Mouse (Mus musculus) spleen, adult 18-20 months (tissue): ENCODE measurements at regions not wholly inside any gene's neighbourhood (a gene's known extent, or its start where the extent isn't known, plus 50 kb on each side); places are given as distances from the start of the nearest gene placed in this dataset.

Experiments used
- DNase-seq, 2 experiments: peaks; one replicate each; pipeline ENCODE4 v3.0.0; 2022; ENCODE audit warnings: mixed read lengths in 2 of 2

- DNase-seq, result peak; percentile 21 to 33
Observed at GRCm38 (mm10) chr3:131056893-131057660, 53.2 kb upstream of the Lef1 start.

GRCm38 (mm10) chr3:131054241-131054972 is 55.9 kb upstream of the Lef1 start:
- DNase-seq, result no peak

GRCm38 (mm10) chr3:131047716-131048115 is 62.6 kb upstream of the Lef1 start:
- no peak for DNase-seq

- DNase-seq, result no peak
Observed at GRCm38 (mm10) chr3:131046412-131046811, 63.9 kb upstream of the Lef1 start.

GRCm38 (mm10) chr3:131040214-131040825 is 70.0 kb upstream of the Lef1 start:
- no peak for DNase-seq

- no peak for DNase-seq
Observed at GRCm38 (mm10) chr3:131037095-131037494, 73.2 kb upstream of the Lef1 start.

GRCm38 (mm10) chr3:131034774-131035173 is 75.5 kb upstream of the Lef1 start:
- DNase-seq, result no peak

GRCm38 (mm10) chr3:131026336-131026735 is 83.9 kb upstream of the Lef1 start:
- DNase-seq, result no peak

GRCm38 (mm10) chr3:131019163-131019956 is 90.9 kb upstream of the Lef1 start:
- peak; percentile 56 to 63 for DNase-seq

GRCm38 (mm10) chr3:131017899-131018298 is 92.4 kb upstream of the Lef1 start:
- DNase-seq, result no peak

- DNase-seq, result no peak
Observed at GRCm38 (mm10) chr3:131016104-131016503, 94.2 kb upstream of the Lef1 start.

GRCm38 (mm10) chr3:131014092-131014716 is 96.1 kb upstream of the Lef1 start:
- no peak for DNase-seq

GRCm38 (mm10) chr3:131000701-131001100 is 109.6 kb upstream of the Lef1 start:
- DNase-seq, result no peak

GRCm38 (mm10) chr3:131000252-131000651 is 110.0 kb upstream of the Lef1 start:
- DNase-seq, result no peak

GRCm38 (mm10) chr3:130999818-131000217 is 110.5 kb upstream of the Lef1 start:
- DNase-seq, result no peak

- no peak for DNase-seq
Observed at GRCm38 (mm10) chr3:130998433-130998832, 111.8 kb upstream of the Lef1 start.

- no peak for DNase-seq
Observed at GRCm38 (mm10) chr3:130996786-130997185, 113.5 kb upstream of the Lef1 start.

- no peak for DNase-seq
Observed at GRCm38 (mm10) chr3:130991971-130992370, 118.3 kb upstream of the Lef1 start.

GRCm38 (mm10) chr3:130986708-130987107 is 123.6 kb upstream of the Lef1 start:
- DNase-seq, result no peak

- no peak for DNase-seq
Observed at GRCm38 (mm10) chr3:130986101-130986500, 124.2 kb upstream of the Lef1 start.

- DNase-seq, result no peak
Observed at GRCm38 (mm10) chr3:130981566-130981965, 128.7 kb upstream of the Lef1 start.

GRCm38 (mm10) chr3:130978986-130979642 is 131.2 kb upstream of the Lef1 start:
- DNase-seq, result no peak
